ENCODE assay signal across 9 mouse cellular contexts in genomic region chr11:77783211-77783746, GRCm38 (mm10). TPM values are rescaled to one million over a fixed set of nuclear protein-coding genes. Genes with fewer than 3 reads are reported as not detected.
DNase-seq lines count a peak whose midpoint lies in the region; ATAC-seq and TF ChIP-seq lines count a peak whose summit lies in the region.
"Had no signal": no experiment of that assay in that cellular context is flagged by ENCODE, and none has a peak within 500 bp of the region (broad histone marks: within the 10 kb centered on the region; RNA-seq: fewer than 3 reads in every experiment).

No protein-coding gene starts in this region.

- peak overlapping the region; percentile 19; the same call in 1 of the 2 replicates for H3K9ac ChIP-seq in heart, adult 2 months (ENCODE audit: low read depth, low read length)
- H3K9ac ChIP-seq in hindbrain, postnatal 0 days (replicated peaks; ENCODE audit: low read length): 0 out of 2 replicates have a peak overlapping the region, but pooled peaks have one; percentile 21
- peak overlapping the region; percentile 65 for H3K9ac ChIP-seq in liver, embryonic 16.5 days (ENCODE audit: low read depth, low read length)

- CTCF ChIA-PET in Patski (lab: Charles Lee): interaction anchor here (0.8 to 5.1 kb wide), 10 partner anchors 9 to 81 kb away, joined by 3 to 28 read pairs (median 8); partner anchors contain the start of gene Myo18a

- no peak for DNase-seq in heart, adult 2 months
- no peak for DNase-seq in heart, adult 18-20 months
- peak; percentile 88 for DNase-seq in Patski (ENCODE audit: low read depth, low spot score)
- DNase-seq in hindbrain, postnatal 0 days (ENCODE audit: low spot score): no peak
- DNase-seq in retina, embryonic 14.5 days (ENCODE audit: low spot score): no peak
- no peak for DNase-seq in thymus, adult 18-20 months
- DNase-seq in layer of hippocampus, postnatal 25 days (ENCODE audit: extremely low spot score in 1 of 2, low spot score in 1 of 2): no peak

- H3K27ac ChIP-seq in heart, adult 2 months: peak overlapping the region; percentile 81
- peak overlapping the region; percentile 48 for H3K27ac ChIP-seq in hindbrain, postnatal 0 days
- H3K27ac ChIP-seq in liver, embryonic 16.5 days (ENCODE audit: low read length): peak overlapping the region; percentile 93

- WGBS in heart, adult 2 months: 54% methylated on average over 10 of the region's 10 CpGs
- 27% methylated on average over 10 of the region's 10 CpGs for WGBS in hindbrain, postnatal 0 days
- WGBS in liver, embryonic 16.5 days (ENCODE audit: insufficient replicate concordance): 49% methylated on average over 10 of the region's 10 CpGs

- TF ChIP-seq POLR2A in heart, adult 2 months (IDR thresholded peaks at IDR 0.05; ENCODE audit: insufficient read depth, low read depth, low read length): no peak

- H3K79me2 ChIP-seq in heart, adult 2 months (replicated peaks; ENCODE audit: control insufficient read depth, insufficient read depth, low read length): no peaks in the 10 kb centered on the region

- POLR2A ChIA-PET in Patski (lab: Charles Lee): interaction anchor here (0.6 to 1.0 kb wide), 4 partner anchors 12 to 1258 kb away, joined by 3 to 4 read pairs (median 3); no protein-coding TSS in a partner anchor

- no peak overlapping the region for H3K4me3 ChIP-seq in heart, adult 2 months
- H3K4me3 ChIP-seq in hindbrain, postnatal 0 days (ENCODE audit: low read length): no peak overlapping the region
- H3K4me3 ChIP-seq in liver, embryonic 16.5 days (ENCODE audit: low read depth, low read length): no peak overlapping the region; the same call in 1 of the 2 replicates

- no peaks in the 10 kb centered on the region for H3K9me3 ChIP-seq in hindbrain, postnatal 0 days (ENCODE audit: low read length)
- no peaks in the 10 kb centered on the region for H3K9me3 ChIP-seq in liver, embryonic 16.5 days (replicated peaks; ENCODE audit: control insufficient read depth, low read length)

- no peak for TF ChIP-seq EP300 in heart, adult 2 months (IDR thresholded peaks at IDR 0.05; ENCODE audit: insufficient read depth, low read depth, low read length)

- H3K36me3 ChIP-seq in heart, adult 2 months (ENCODE audit: control insufficient read depth, insufficient read depth, low read length): peaks cover 4% of the 10 kb centered on the region
- peaks cover 3% of the 10 kb centered on the region; the same call in 1 of the 2 replicates for H3K36me3 ChIP-seq in hindbrain, postnatal 0 days (ENCODE audit: insufficient read depth, low read length)
- peaks cover 2% of the 10 kb centered on the region for H3K36me3 ChIP-seq in liver, embryonic 16.5 days (ENCODE audit: control insufficient read depth, insufficient read depth)

- ATAC-seq in Patski: peak; percentile 71
- peak; percentile 34; the same call in 1 of the 2 replicates for ATAC-seq in hindbrain, postnatal 0 days
- ATAC-seq in liver, embryonic 16.5 days (ENCODE audit: low read depth): no peak

- no peaks in the 10 kb centered on the region for H3K27me3 ChIP-seq in heart, adult 2 months (ENCODE audit: control insufficient read depth, insufficient read depth, low read length)
- no peaks in the 10 kb centered on the region for H3K27me3 ChIP-seq in Patski
- no peaks in the 10 kb centered on the region for H3K27me3 ChIP-seq in hindbrain, postnatal 0 days (ENCODE audit: insufficient read depth, low read length)
- H3K27me3 ChIP-seq in liver, embryonic 16.5 days (ENCODE audit: control insufficient read depth, insufficient read depth, low read depth, low read length): no peaks in the 10 kb centered on the region

- no peak overlapping the region for H3K4me2 ChIP-seq in hindbrain, postnatal 0 days (ENCODE audit: low read depth, low read length)
- H3K4me2 ChIP-seq in liver, embryonic 16.5 days (ENCODE audit: low read depth, low read length): peak overlapping the region; percentile 89

- in situ Hi-C loops in Patski (cut with MboI; ENCODE audit: low pct_unique_long_range_greater_than_20kb): no loop called here

- no peak for TF ChIP-seq CTCF in heart, adult 2 months (IDR thresholded peaks at IDR 0.05)
- no peak for TF ChIP-seq CTCF in Patski (IDR thresholded peaks at IDR 0.05)
- no peak for TF ChIP-seq CTCF in hindbrain, postnatal 0 days (IDR thresholded peaks at IDR 0.05; ENCODE audit: low read depth)

- intact Hi-C loops in heart, adult 2 months (cut with DNase I): no loop called here

- peaks cover 49% of the 10 kb centered on the region for H3K4me1 ChIP-seq in heart, adult 2 months (ENCODE audit: control insufficient read depth, insufficient read depth, low read length)
- peaks cover 20% of the 10 kb centered on the region for H3K4me1 ChIP-seq in hindbrain, postnatal 0 days (ENCODE audit: insufficient read depth, low read length)
- peaks cover 79% of the 10 kb centered on the region for H3K4me1 ChIP-seq in liver, embryonic 16.5 days (ENCODE audit: control insufficient read depth, low read depth, low read length)

RNA-seq across cellular contexts. Expression of gene Gm10277, which starts 4.3 kb away (rescaled TPM):
- not detected for total RNA-seq in heart, adult 2 months (2021)
- not detected in 2 replicates for polyA plus RNA-seq in heart, adult 2 months (2012; rRNA removed)
- total RNA-seq in heart, adult 18-20 months (2021): not detected
- polyA plus RNA-seq in Patski (2021): 0.14 TPM
- not detected in 2 replicates for total RNA-seq in hindbrain, postnatal 0 days (2014; rRNA removed)
- 0.69 and 0.91 TPM in 2 replicates for polyA plus RNA-seq in hindbrain, postnatal 0 days (2015; fragmentation: Nextera tagmentation; extraction: Ambion mirVana)
- polyA plus RNA-seq in liver, embryonic 16.5 days (2015; fragmentation: Nextera tagmentation; extraction: Ambion mirVana): 0.51 and 0.81 TPM in 2 replicates
- total RNA-seq in layer of hippocampus, postnatal 25 days (2021): not detected

RNA-seq across cellular contexts. Expression of gene Myo18a, which starts 20.2 kb away (rescaled TPM):
- total RNA-seq in heart, adult 2 months (2021): 100 to 1,000 TPM; 240 to 274 TPM
- 98.6 and 107 TPM in 2 replicates for polyA plus RNA-seq in heart, adult 2 months (2012; rRNA removed)
- total RNA-seq in heart, adult 18-20 months (2021): 100 to 1,000 TPM; 228 to 270 TPM
- polyA plus RNA-seq in Patski (2021): 166 TPM
- 64.6 and 68.8 TPM in 2 replicates for total RNA-seq in hindbrain, postnatal 0 days (2014; rRNA removed)
- 28.2 and 29.8 TPM in 2 replicates for polyA plus RNA-seq in hindbrain, postnatal 0 days (2015; fragmentation: Nextera tagmentation; extraction: Ambion mirVana)
- polyA plus RNA-seq in liver, embryonic 16.5 days (2015; fragmentation: Nextera tagmentation; extraction: Ambion mirVana): 15.4 and 16.0 TPM in 2 replicates
- 100 to 1,000 TPM; 136 to 158 TPM for total RNA-seq in layer of hippocampus, postnatal 25 days (2021)

RNA-seq across cellular contexts. Expression of gene Cryba1, which starts 58.2 kb away (rescaled TPM):
- not detected for total RNA-seq in heart, adult 2 months (2021)
- polyA plus RNA-seq in heart, adult 2 months (2012; rRNA removed): not detected in 2 replicates
- total RNA-seq in heart, adult 18-20 months (2021): not detected
- not detected for polyA plus RNA-seq in Patski (2021)
- 1.5 TPM in 1 of 2 replicates, not detected in the other for total RNA-seq in hindbrain, postnatal 0 days (2014; rRNA removed)
- 0.49 and 0.51 TPM in 2 replicates for polyA plus RNA-seq in hindbrain, postnatal 0 days (2015; fragmentation: Nextera tagmentation; extraction: Ambion mirVana)
- not detected in 2 replicates for polyA plus RNA-seq in liver, embryonic 16.5 days (2015; fragmentation: Nextera tagmentation; extraction: Ambion mirVana)
- not detected for total RNA-seq in layer of hippocampus, postnatal 25 days (2021)
- polyA plus RNA-seq: large intestine, adult 2 months had no signal
